Mouse (Mus musculus): ENCODE measurements around the gene Thpo. TPM values are rescaled to one million over a fixed set of nuclear protein-coding genes. Genes with fewer than 3 reads are reported as not detected.

The Thpo gene
- polyA plus RNA-seq, 1 experiment from 2014 or later, result 1.3 TPM

DNA sequence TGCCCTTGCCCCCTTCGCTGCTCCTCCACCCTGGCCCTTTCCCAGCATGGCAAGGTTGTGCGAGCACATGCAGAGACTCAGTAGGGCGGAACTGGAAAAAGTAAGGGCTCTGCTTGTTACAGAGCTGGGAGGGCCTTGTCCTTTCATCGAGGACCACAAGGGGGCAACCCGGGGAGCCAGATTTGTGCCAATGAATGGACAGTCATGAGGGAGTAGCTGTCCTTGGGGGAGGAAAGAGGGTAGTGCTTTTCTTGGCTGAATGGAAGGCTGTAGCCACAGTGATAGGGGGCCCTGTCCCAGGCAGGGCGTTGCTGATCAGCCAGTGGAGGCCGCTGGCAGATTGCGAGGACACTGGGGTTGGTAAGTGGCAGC, 31.8 kb downstream of the Thpo start:
- peaks cover 7% of the 10 kb centered on the region; the same call in 1 of the 2 replicates for H3K4me1 ChIP-seq (ENCODE audit: control insufficient read depth, insufficient read depth, low read length)
- H3K9me3 ChIP-seq (replicated peaks; ENCODE audit: control insufficient read depth, low read length), result no peaks in the 10 kb centered on the region
- WGBS, result 14% methylated on average over 8 of the region's 8 CpGs
- no peak overlapping the region for H3K4me2 ChIP-seq (ENCODE audit: low read depth, low read length)
- H3K4me3 ChIP-seq (replicated peaks; ENCODE audit: low read length), result no peak overlapping the region
- no peaks in the 10 kb centered on the region for H3K36me3 ChIP-seq (ENCODE audit: control insufficient read depth, insufficient read depth, low read length)
- H3K27me3 ChIP-seq (ENCODE audit: control insufficient read depth, insufficient read depth, low read length), result no peaks in the 10 kb centered on the region
- ATAC-seq (ENCODE audit: insufficient read depth, low FRiP score), result peak; percentile 63
- peak overlapping the region; percentile 33; the same call in 1 of the 2 replicates for H3K9ac ChIP-seq (ENCODE audit: low read length)
- peak overlapping the region; percentile 19; the same call in 1 of the 2 replicates for H3K27ac ChIP-seq (ENCODE audit: low read length)

DNA sequence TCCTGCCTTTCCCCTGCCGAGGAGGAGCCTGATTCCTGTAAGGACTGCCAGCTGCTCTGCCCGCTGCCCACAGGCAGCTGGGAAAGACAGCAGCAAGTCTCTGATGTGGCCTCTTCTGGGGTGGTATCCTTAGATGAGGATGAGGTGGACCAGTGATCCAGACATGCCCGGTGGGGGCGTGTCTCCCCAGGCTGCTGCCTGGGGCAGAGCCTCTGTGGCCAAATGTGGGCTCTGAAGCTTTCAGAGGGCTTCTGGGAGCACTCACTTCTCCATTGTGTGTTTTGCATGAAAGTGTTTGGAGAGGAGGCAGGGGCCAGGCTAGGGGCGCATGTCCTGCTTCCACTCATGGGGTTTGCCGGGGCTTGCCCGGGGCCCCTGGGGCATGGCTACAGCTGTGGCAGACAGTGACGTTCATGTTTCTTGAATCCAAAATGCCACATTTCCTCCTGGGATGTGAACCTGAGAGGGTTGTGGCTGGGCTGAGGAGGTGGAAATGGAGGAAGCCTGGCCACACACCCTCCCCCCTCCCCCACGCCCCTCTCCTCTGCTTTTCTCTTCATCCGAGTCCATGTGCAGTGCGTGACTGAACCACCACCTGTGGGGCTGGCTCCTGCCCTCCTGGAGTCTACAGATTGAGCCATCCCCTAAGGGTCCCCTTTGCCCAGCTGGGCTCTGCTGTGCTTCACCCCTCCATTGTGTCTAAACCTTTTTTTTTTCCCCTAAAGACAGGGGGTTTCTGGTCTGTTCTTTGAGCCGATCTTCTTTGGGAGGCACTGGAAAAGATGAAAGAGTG, 32.4 kb downstream of the Thpo start:
- Histone ChIP-seq H3K9ac (ENCODE audit: low read length) (peak overlapping the region; percentile 53; the same call in 1 of the 2 replicates), H3K36me3 (ENCODE audit: control insufficient read depth, insufficient read depth, low read length) (no peaks in the 10 kb centered on the region), H3K27ac (ENCODE audit: low read length) (peak overlapping the region; percentile 19; the same call in 1 of the 2 replicates), H3K9me3 (replicated peaks; ENCODE audit: control insufficient read depth, low read length) (no peaks in the 10 kb centered on the region), H3K4me3 (replicated peaks; ENCODE audit: low read length) (no peak overlapping the region), H3K27me3 (ENCODE audit: control insufficient read depth, insufficient read depth, low read length) (no peaks in the 10 kb centered on the region), H3K4me2 (ENCODE audit: low read depth, low read length) (no peak overlapping the region), H3K4me1 (ENCODE audit: control insufficient read depth, insufficient read depth, low read length) (peaks cover 7% of the 10 kb centered on the region; the same call in 1 of the 2 replicates)
- no peak for ATAC-seq (ENCODE audit: insufficient read depth, low FRiP score)
- WGBS, result 32% methylated on average over 12 of the region's 12 CpGs

DNA sequence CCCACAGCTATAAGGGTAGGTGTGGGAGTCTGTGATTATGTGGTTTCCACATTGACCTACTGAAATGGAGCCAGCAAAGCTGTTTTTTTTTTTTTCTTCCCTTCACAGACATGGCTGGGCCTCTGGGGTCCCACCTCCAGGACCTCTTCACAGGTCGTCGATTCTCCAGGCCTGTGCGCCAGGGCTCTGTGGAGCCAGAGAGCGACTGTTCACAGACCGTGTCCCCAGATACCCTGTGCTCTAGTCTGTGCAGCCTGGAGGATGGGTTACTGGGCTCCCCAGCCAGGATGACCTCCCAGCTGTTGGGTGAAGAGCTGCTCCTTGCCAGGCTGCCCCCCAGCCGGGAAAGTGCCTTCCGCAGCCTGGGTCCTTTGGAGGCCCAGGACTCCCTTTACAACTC, 33.0 kb downstream of the Thpo start:
- Histone ChIP-seq H3K9ac (ENCODE audit: low read length) (peak overlapping the region; percentile 53; the same call in 1 of the 2 replicates), H3K36me3 (ENCODE audit: control insufficient read depth, insufficient read depth, low read length) (no peaks in the 10 kb centered on the region), H3K4me1 (ENCODE audit: control insufficient read depth, insufficient read depth, low read length) (peaks cover 8% of the 10 kb centered on the region; the same call in 1 of the 2 replicates), H3K4me2 (ENCODE audit: low read depth, low read length) (no peak overlapping the region), H3K4me3 (replicated peaks; ENCODE audit: low read length) (no peak overlapping the region), H3K27ac (ENCODE audit: low read length) (no peak overlapping the region), H3K27me3 (ENCODE audit: control insufficient read depth, insufficient read depth, low read length) (0 out of 2 replicates have a peak, but pooled peaks cover under 1% of the 10 kb centered on the region), H3K9me3 (replicated peaks; ENCODE audit: control insufficient read depth, low read length) (no peaks in the 10 kb centered on the region)
- no peak for ATAC-seq (ENCODE audit: insufficient read depth, low FRiP score)
- 54% methylated on average over 7 of the region's 7 CpGs for WGBS

DNA sequence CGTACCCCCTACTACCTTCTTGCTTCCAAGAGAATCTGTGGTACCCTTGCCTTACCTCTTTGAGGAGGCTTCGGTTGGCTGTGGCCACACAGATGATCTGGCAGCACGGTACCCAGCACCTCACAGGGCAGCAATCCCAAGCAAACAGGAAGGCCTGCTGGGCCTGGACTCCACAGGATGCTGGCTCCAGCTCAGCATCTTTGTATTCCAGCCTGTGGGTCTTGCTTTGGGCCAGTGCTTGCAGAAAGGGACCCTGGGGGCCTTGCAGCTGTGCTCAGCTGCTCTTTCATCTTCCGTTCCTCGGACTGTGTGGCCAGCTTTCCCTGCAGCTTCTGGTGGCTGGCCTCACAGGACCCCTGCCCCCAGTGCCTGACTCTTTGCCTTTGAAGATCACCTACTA, 34.3 kb downstream of the Thpo start:
- H3K27ac ChIP-seq (ENCODE audit: low read length), result no peak overlapping the region
- no peak overlapping the region for H3K4me3 ChIP-seq (replicated peaks; ENCODE audit: low read length)
- no peak overlapping the region for H3K4me2 ChIP-seq (ENCODE audit: low read depth, low read length)
- WGBS, result 56% methylated on average over 5 of the region's 5 CpGs
- no peak for ATAC-seq (ENCODE audit: insufficient read depth, low FRiP score)
- H3K9ac ChIP-seq (ENCODE audit: low read length), result no peak overlapping the region
- H3K36me3 ChIP-seq (ENCODE audit: control insufficient read depth, insufficient read depth, low read length), result no peaks in the 10 kb centered on the region
- peaks cover 4% of the 10 kb centered on the region; the same call in 1 of the 2 replicates for H3K27me3 ChIP-seq (ENCODE audit: control insufficient read depth, insufficient read depth, low read length)
- H3K4me1 ChIP-seq (ENCODE audit: control insufficient read depth, insufficient read depth, low read length), result peaks cover 17% of the 10 kb centered on the region; the same call in 1 of the 2 replicates
- no peaks in the 10 kb centered on the region for H3K9me3 ChIP-seq (replicated peaks; ENCODE audit: control insufficient read depth, low read length)

DNA sequence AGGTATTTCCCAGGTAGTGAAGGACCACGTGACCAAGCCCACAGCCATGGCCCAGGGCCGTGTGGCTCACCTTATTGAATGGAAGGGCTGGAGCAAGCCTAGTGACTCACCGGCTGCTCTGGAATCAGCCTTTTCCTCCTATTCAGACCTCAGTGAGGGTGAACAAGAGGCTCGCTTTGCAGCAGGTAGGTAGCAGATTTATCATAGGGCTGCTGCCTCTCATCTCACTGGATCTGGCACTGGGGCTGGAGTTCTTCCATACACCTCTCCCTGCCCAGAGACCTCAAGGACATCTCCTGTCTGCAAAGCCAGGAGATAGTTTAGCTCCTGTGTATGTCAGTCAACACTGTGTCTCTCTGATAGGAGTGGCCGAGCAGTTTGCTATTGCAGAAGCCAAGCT, 35.0 kb downstream of the Thpo start:
- Histone ChIP-seq H3K27ac (ENCODE audit: low read length) (no peak overlapping the region), H3K27me3 (ENCODE audit: control insufficient read depth, insufficient read depth, low read length) (peaks cover 4% of the 10 kb centered on the region; the same call in 1 of the 2 replicates), H3K4me1 (ENCODE audit: control insufficient read depth, insufficient read depth, low read length) (peaks cover 17% of the 10 kb centered on the region; the same call in 1 of the 2 replicates), H3K4me2 (ENCODE audit: low read depth, low read length) (no peak overlapping the region), H3K9me3 (replicated peaks; ENCODE audit: control insufficient read depth, low read length) (no peaks in the 10 kb centered on the region), H3K4me3 (replicated peaks; ENCODE audit: low read length) (no peak overlapping the region), H3K9ac (ENCODE audit: low read length) (no peak overlapping the region), H3K36me3 (ENCODE audit: control insufficient read depth, insufficient read depth, low read length) (no peaks in the 10 kb centered on the region)
- no peak for ATAC-seq (ENCODE audit: insufficient read depth, low FRiP score)
- WGBS, result 65% methylated on average over 5 of the region's 5 CpGs

DNA sequence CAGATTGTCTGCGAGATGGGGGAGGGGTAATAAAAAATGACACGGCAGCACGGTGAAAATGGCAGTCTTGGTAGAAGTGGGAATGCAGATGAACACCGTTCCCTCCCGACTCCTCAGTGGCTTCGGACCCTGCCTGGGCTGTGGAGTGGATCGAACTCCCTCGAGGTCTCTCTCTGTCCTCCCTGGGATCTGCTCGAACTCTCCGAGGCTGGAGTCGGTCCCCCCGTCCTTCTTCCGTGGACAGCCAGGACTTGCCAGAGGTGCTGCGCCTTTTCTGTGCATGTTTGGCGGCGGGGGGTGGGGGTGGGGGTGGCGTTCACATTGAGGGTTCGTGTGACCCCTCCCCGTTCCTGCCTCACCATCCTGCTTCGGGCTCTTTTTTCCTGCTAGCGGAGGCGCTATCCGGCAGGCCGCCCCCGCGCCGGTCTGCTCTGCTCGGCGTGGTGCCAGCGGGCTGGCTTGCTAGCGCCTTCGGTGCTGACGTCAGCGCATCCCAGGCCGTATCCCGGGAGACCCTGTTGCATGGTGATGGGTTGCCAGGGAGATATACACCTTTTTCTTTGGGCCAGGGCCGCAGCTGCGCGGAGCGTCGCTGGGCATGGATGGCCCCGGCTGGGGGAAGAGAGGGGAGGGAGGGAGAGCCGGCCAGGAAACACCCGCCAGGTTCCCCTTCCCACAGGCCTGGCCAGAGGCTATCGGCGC, 38.5 kb downstream of the Thpo start:
- Histone ChIP-seq H3K4me1 (ENCODE audit: control insufficient read depth, insufficient read depth, low read length) (peaks cover 15% of the 10 kb centered on the region), H3K27me3 (ENCODE audit: control insufficient read depth, insufficient read depth, low read length) (peaks cover 4% of the 10 kb centered on the region; the same call in 1 of the 2 replicates), H3K9me3 (replicated peaks; ENCODE audit: control insufficient read depth, low read length) (no peaks in the 10 kb centered on the region), H3K27ac (ENCODE audit: low read length) (peak overlapping the region; percentile 63), H3K4me2 (ENCODE audit: low read depth, low read length) (peak overlapping the region; percentile 60), H3K4me3 (replicated peaks; ENCODE audit: low read length) (peak overlapping the region; percentile 41), H3K36me3 (ENCODE audit: control insufficient read depth, insufficient read depth, low read length) (0 out of 2 replicates have a peak, but pooled peaks cover 3% of the 10 kb centered on the region), H3K9ac (ENCODE audit: low read length) (peak overlapping the region; percentile 60)
- ATAC-seq (ENCODE audit: insufficient read depth, low FRiP score), result peak; percentile 71
- WGBS, result 2% methylated on average over 46 of the region's 46 CpGs

DNA sequence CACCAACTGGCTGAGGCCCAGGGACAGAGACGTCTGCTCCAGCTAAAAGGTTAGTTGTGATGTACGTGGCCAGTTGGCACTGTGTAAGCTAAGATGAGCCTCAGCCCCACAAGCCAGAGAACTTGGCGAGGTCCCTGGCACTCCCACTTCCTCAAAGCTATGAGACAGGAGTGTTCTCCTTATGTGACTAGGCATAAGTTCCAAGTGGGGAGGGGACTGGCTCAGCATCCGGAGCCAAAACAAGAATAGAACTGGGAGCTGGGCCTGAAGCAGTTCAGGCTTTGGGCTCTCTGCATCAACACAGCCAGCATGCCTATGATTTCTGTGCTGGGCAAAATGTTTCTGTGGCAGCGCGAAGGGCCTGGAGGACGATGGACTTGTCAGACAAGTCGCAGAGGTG, 39.5 kb downstream of the Thpo start:
- Histone ChIP-seq H3K36me3 (ENCODE audit: control insufficient read depth, insufficient read depth, low read length) (peaks cover 9% of the 10 kb centered on the region; the same call in 1 of the 2 replicates), H3K4me2 (ENCODE audit: low read depth, low read length) (peak overlapping the region; percentile 60; the same call in 1 of the 2 replicates), H3K27ac (ENCODE audit: low read length) (peak overlapping the region; percentile 63; the same call in 1 of the 2 replicates), H3K4me1 (ENCODE audit: control insufficient read depth, insufficient read depth, low read length) (peaks cover 15% of the 10 kb centered on the region), H3K27me3 (ENCODE audit: control insufficient read depth, insufficient read depth, low read length) (peaks cover 4% of the 10 kb centered on the region; the same call in 1 of the 2 replicates), H3K4me3 (replicated peaks; ENCODE audit: low read length) (peak overlapping the region; percentile 41; the same call in 1 of the 2 replicates), H3K9me3 (replicated peaks; ENCODE audit: control insufficient read depth, low read length) (no peaks in the 10 kb centered on the region), H3K9ac (ENCODE audit: low read length) (no peak overlapping the region)
- no peak for ATAC-seq (ENCODE audit: insufficient read depth, low FRiP score)
- WGBS, result 64% methylated on average over 8 of the region's 8 CpGs

DNA sequence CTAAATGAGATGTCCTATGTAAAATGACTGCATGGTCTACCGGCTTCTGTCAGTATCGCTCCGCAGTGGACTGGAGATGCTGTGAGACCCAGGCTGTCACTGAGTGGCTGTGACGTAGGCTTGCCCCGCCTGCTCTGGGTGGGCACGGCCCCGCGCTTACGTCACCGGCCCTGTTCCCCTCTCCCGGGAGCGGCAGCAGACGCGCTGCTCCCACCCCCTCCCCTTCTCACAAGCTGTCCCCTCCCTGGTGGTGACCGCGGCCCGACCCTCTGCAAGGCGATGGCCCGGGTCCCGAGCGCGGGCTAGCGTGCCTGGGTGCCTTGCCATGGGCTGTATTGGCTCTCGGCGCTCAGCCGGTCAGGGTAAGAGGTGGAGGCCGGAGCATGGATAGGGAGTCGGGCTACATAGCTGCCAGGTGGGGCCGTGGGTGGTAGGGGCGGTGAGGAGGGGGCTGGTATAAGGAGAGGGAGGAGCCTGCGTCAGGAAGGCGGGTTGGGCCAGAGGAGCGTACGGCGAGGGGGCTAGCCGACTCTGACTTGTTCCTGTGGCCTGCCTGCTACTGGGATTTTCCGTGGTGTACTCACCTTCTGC, 41.1 kb downstream of the Thpo start, which contains the start of gene Fam131a:
TSS of gene Fam131a (plus strand) at position 131 of the 591 bp plus-strand sequence.
- peak; percentile 93 for ATAC-seq (ENCODE audit: insufficient read depth, low FRiP score)
- Histone ChIP-seq H3K36me3 (ENCODE audit: control insufficient read depth, insufficient read depth, low read length) (peaks cover 10% of the 10 kb centered on the region), H3K9me3 (replicated peaks; ENCODE audit: control insufficient read depth, low read length) (no peaks in the 10 kb centered on the region), H3K27me3 (ENCODE audit: control insufficient read depth, insufficient read depth, low read length) (peaks cover 4% of the 10 kb centered on the region; the same call in 1 of the 2 replicates), H3K9ac (ENCODE audit: low read length) (peak within 1 kb of the TSS; percentile 81), H3K27ac (ENCODE audit: low read length) (peak within 1 kb of the TSS; percentile 87), H3K4me2 (ENCODE audit: low read depth, low read length) (peak within 1 kb of the TSS; percentile 87), H3K4me3 (replicated peaks; ENCODE audit: low read length) (peak within 1 kb of the TSS; percentile 66), H3K4me1 (ENCODE audit: control insufficient read depth, insufficient read depth, low read length) (peaks cover 15% of the 10 kb centered on the region)
- under 1% methylated on average over 36 of the region's 37 CpGs for WGBS
